Mouse (Mus musculus) hematopoietic stem cell, adult 5-6 weeks (primary cell): ENCODE results near the gene Dcst2. TPM values are rescaled to one million over a fixed set of nuclear protein-coding genes. Genes with fewer than 3 reads are reported as not detected.

Source experiments
- ATAC-seq, 2 experiments: fragments of 125-278 bp in 1 of 2; replicated peaks in 1 of 2; 2 replicates each; pipeline ENCODE4 v1.8.0; 2016 to 2017; ENCODE audit warnings: inconsistent platforms in 2 of 2, mild to moderate bottlenecking in 2 of 2, moderate number of reproducible peaks in 2 of 2, low read depth in 1 of 2, moderate TSS enrichment in 1 of 2; ENCODE audit not compliant: low FRiP score in 2 of 2, poor library complexity in 2 of 2, severe bottlenecking in 2 of 2, insufficient read depth in 1 of 2, low TSS enrichment in 1 of 2
- total RNA-seq: library from RNA; stranded (forward); fragments of 172-1452, 232-1000 nt; gene quantifications from 2 replicates; pipeline ENCODE4 v1.2.3, GENCODE M21; 2017

Dcst2 gene
- total RNA-seq: not detected in 2 replicates

GRCm38 (mm10) chr3:89361675-89362074 lies at the start of gene Dcst2:
Gene Dcst2 (plus strand): TSS chr3:89361975.
- ATAC-seq: no peak

GRCm38 (mm10) chr3:89314340-89314739 lies 47.4 kb upstream of the Dcst2 start:
- ATAC-seq: no peak

- no peak for ATAC-seq
Observed at GRCm38 (mm10) chr3:89314791-89315190, 47.0 kb upstream of the Dcst2 start.

- no peak; a peak in 1 of 4 replicates for ATAC-seq
Observed at GRCm38 (mm10) chr3:89315195-89315929, 46.4 kb upstream of the Dcst2 start.

- ATAC-seq: no peak
Observed at GRCm38 (mm10) chr3:89315930-89316831, 45.6 kb upstream of the Dcst2 start.

- ATAC-seq: peak; percentile 38 to 63
Observed at GRCm38 (mm10) chr3:89316833-89317232, 44.9 kb upstream of the Dcst2 start.

- ATAC-seq: no peak
Observed at GRCm38 (mm10) chr3:89317246-89317645, 44.5 kb upstream of the Dcst2 start.

- no peak for ATAC-seq
Observed at GRCm38 (mm10) chr3:89318316-89318715, 43.5 kb upstream of the Dcst2 start.

- ATAC-seq: no peak
Observed at GRCm38 (mm10) chr3:89318971-89319590, 42.7 kb upstream of the Dcst2 start.

GRCm38 (mm10) chr3:89319591-89320350 lies 42.0 kb upstream of the Dcst2 start:
- no peak for ATAC-seq

- ATAC-seq: no peak
Observed at GRCm38 (mm10) chr3:89320581-89321182, 41.1 kb upstream of the Dcst2 start.

- ATAC-seq: peak in 1 of 2 experiments; percentile 14; a peak in 1 of 4 replicates
Observed at GRCm38 (mm10) chr3:89321183-89322130, 40.3 kb upstream of the Dcst2 start.

- ATAC-seq: no peak
Observed at GRCm38 (mm10) chr3:89322131-89322500, 39.7 kb upstream of the Dcst2 start.

GRCm38 (mm10) chr3:89322514-89323165 lies 39.1 kb upstream of the Dcst2 start, which contains the start of gene Efna3:
Gene Efna3 (minus strand): TSS chr3:89322965.
- ATAC-seq: no peak

GRCm38 (mm10) chr3:89325882-89326281 lies 35.9 kb upstream of the Dcst2 start:
- ATAC-seq: no peak
